ENCODE assay signal across 8 mouse cellular contexts in genomic region chrX:73922550-73922882, GRCm38 (mm10). TPM values are rescaled to one million over a fixed set of nuclear protein-coding genes. Genes with fewer than 3 reads are reported as not detected.
DNase-seq lines count a peak whose midpoint lies in the region; ATAC-seq and TF ChIP-seq lines count a peak whose summit lies in the region.

No protein-coding gene starts in this region.

- peak overlapping the region; percentile 53 for H3K4me3 ChIP-seq in lung, embryonic 14.5 days (ENCODE audit: low read depth, low read length)
- peak overlapping the region; percentile 67 for H3K4me3 ChIP-seq in forebrain, embryonic 10.5 days
- H3K4me3 ChIP-seq in liver, adult 2 months (ENCODE audit: insufficient read depth, low read depth, low read length), result peak overlapping the region; percentile 87; the same call in 1 of the 2 replicates
- peak overlapping the region; percentile 99 for H3K4me3 ChIP-seq in thymus, adult 2 months (ENCODE audit: control insufficient read depth, insufficient read depth, low read length)

- H3K27me3 ChIP-seq in lung, embryonic 14.5 days (ENCODE audit: insufficient read depth, low read length), result no peaks in the 10 kb centered on the region
- H3K27me3 ChIP-seq in forebrain, embryonic 10.5 days (ENCODE audit: poor library complexity, severe bottlenecking), result no peaks in the 10 kb centered on the region
- no peaks in the 10 kb centered on the region for H3K27me3 ChIP-seq in liver, adult 2 months (ENCODE audit: control insufficient read depth, insufficient read depth, low read length)
- no peaks in the 10 kb centered on the region for H3K27me3 ChIP-seq in thymus, adult 2 months (ENCODE audit: control insufficient read depth, insufficient read depth, low read length)

- no peak for ATAC-seq in lung, embryonic 14.5 days (ENCODE audit: insufficient read depth)

- H3K36me3 ChIP-seq in lung, embryonic 14.5 days (ENCODE audit: insufficient read depth), result peaks cover 20% of the 10 kb centered on the region; the same call in 1 of the 2 replicates
- peaks cover 27% of the 10 kb centered on the region for H3K36me3 ChIP-seq in forebrain, embryonic 10.5 days (replicated peaks)
- peaks cover 7% of the 10 kb centered on the region; the same call in 1 of the 2 replicates for H3K36me3 ChIP-seq in liver, adult 2 months (ENCODE audit: control insufficient read depth, insufficient read depth, low read length)
- peaks cover 15% of the 10 kb centered on the region for H3K36me3 ChIP-seq in thymus, adult 2 months (ENCODE audit: control insufficient read depth, insufficient read depth, low read length)

- H3K9ac ChIP-seq in lung, embryonic 14.5 days, result peak overlapping the region; percentile 47
- H3K9ac ChIP-seq in liver, adult 2 months (ENCODE audit: low read depth, low read length), result peak overlapping the region; percentile 63; the same call in 1 of the 2 replicates

- no peak for TF ChIP-seq POLR2A in liver, adult 2 months (IDR thresholded peaks at IDR 0.05; ENCODE audit: extremely low read depth, insufficient read depth, low read length)
- TF ChIP-seq POLR2A in thymus, adult 2 months (IDR thresholded peaks at IDR 0.05; ENCODE audit: control insufficient read depth, extremely low read depth, insufficient read depth, low read length, poor library complexity), result no peak

- peak overlapping the region; percentile 65 for H3K4me2 ChIP-seq in lung, embryonic 14.5 days

- H3K27ac ChIP-seq in lung, embryonic 14.5 days (ENCODE audit: low read depth), result peak overlapping the region; percentile 80; the same call in 1 of the 2 replicates
- peak overlapping the region; percentile 89 for H3K27ac ChIP-seq in forebrain, embryonic 10.5 days
- H3K27ac ChIP-seq in liver, adult 2 months (replicated peaks; ENCODE audit: insufficient read depth, low read depth, low read length), result no peak overlapping the region
- H3K27ac ChIP-seq in thymus, adult 2 months (ENCODE audit: control insufficient read depth, insufficient read depth, low read length), result peak overlapping the region; percentile 91

- WGBS in lung, embryonic 14.5 days, result 77% methylated on average over 8 of the region's 8 CpGs
- 77% methylated on average over 8 of the region's 8 CpGs for WGBS in forebrain, embryonic 10.5 days
- 70% methylated on average over 8 of the region's 8 CpGs for WGBS in liver, adult 2 months
- 34% methylated on average over 8 of the region's 8 CpGs for WGBS in thymus, adult 2 months

- H3K9me3 ChIP-seq in lung, embryonic 14.5 days (ENCODE audit: low read depth, low read length), result no peaks in the 10 kb centered on the region
- no peaks in the 10 kb centered on the region for H3K9me3 ChIP-seq in forebrain, embryonic 10.5 days

- no peak for TF ChIP-seq CTCF in lung, embryonic 14.5 days (IDR thresholded peaks at IDR 0.05; ENCODE audit: low read depth)
- no peak for TF ChIP-seq CTCF in liver, adult 2 months (IDR thresholded peaks at IDR 0.05; ENCODE audit: low read depth, low read length)
- no peak for TF ChIP-seq CTCF in thymus, adult 2 months (IDR thresholded peaks at IDR 0.05; ENCODE audit: borderline replicate concordance, control insufficient read depth, extremely low read depth, insufficient read depth, low read length, poor library complexity)

- DNase-seq in lung, embryonic 14.5 days, result no peak
- DNase-seq in lung, postnatal 36 days, result no peak
- no peak for DNase-seq in forebrain, embryonic 10.5 days (ENCODE audit: extremely low spot score, low spot score)
- no peak for DNase-seq in liver, adult 2 months (ENCODE audit: extremely low read depth, low read depth, low spot score)
- peak; percentile 36 for DNase-seq in thymus, adult 2 months
- no peak for DNase-seq in retina, postnatal 1 day
- no peak for DNase-seq in gastrocnemius, postnatal 10 days
- DNase-seq in layer of hippocampus, adult 9-10 months (ENCODE audit: low spot score), result no peak

- no peaks in the 10 kb centered on the region for H3K4me1 ChIP-seq in lung, embryonic 14.5 days (ENCODE audit: insufficient read depth)
- H3K4me1 ChIP-seq in forebrain, embryonic 10.5 days, result peaks cover 8% of the 10 kb centered on the region
- H3K4me1 ChIP-seq in liver, adult 2 months (ENCODE audit: control insufficient read depth, insufficient read depth, low read length), result peaks cover 4% of the 10 kb centered on the region; the same call in 1 of the 2 replicates
- no peaks in the 10 kb centered on the region for H3K4me1 ChIP-seq in thymus, adult 2 months (replicated peaks; ENCODE audit: control insufficient read depth, insufficient read depth, low read length)

- no peaks in the 10 kb centered on the region for H3K79me2 ChIP-seq in liver, adult 2 months (ENCODE audit: control insufficient read depth, insufficient read depth, low read length)

RNA-seq across cellular contexts. Expression of gene Naa10, which starts 0.8 kb away (rescaled TPM):
- polyA plus RNA-seq in lung, embryonic 14.5 days (2014; fragmentation: Nextera tagmentation; extraction: Ambion mirVana), result 137 and 146 TPM in 2 replicates
- polyA plus RNA-seq in forebrain, embryonic 10.5 days (2016; fragmentation: Nextera tagmentation; extraction: Ambion mirVana), result 171 and 175 TPM in 2 replicates
- 44.6 and 46.8 TPM in 2 replicates for total RNA-seq in liver, adult 2 months (2014; rRNA removed)
- polyA plus RNA-seq in liver, adult 2 months (2012; rRNA removed), result 51.7 and 55.9 TPM in 2 replicates
- 82.0 and 102 TPM in 2 replicates for polyA plus RNA-seq in thymus, adult 2 months (2012; rRNA removed)
- total RNA-seq in gastrocnemius, postnatal 10 days (2021), result 10 to 100 TPM; 68.7 to 73.5 TPM

RNA-seq across cellular contexts. Expression of gene Arhgap4, which starts 0.8 kb away (rescaled TPM):
- 2.6 TPM in 2 replicates for polyA plus RNA-seq in lung, embryonic 14.5 days (2014; fragmentation: Nextera tagmentation; extraction: Ambion mirVana)
- 2.0 and 3.2 TPM in 2 replicates for polyA plus RNA-seq in forebrain, embryonic 10.5 days (2016; fragmentation: Nextera tagmentation; extraction: Ambion mirVana)
- total RNA-seq in liver, adult 2 months (2014; rRNA removed), result 3.4 and 3.6 TPM in 2 replicates
- polyA plus RNA-seq in liver, adult 2 months (2012; rRNA removed), result 4.8 and 8.6 TPM in 2 replicates
- polyA plus RNA-seq in thymus, adult 2 months (2012; rRNA removed), result 574 and 583 TPM in 2 replicates
- total RNA-seq in gastrocnemius, postnatal 10 days (2021), result 1 to 10 TPM in 1 of 2 experiments, under 1 TPM in 1; 0.85 to 2.0 TPM

RNA-seq across cellular contexts. Expression of gene Renbp, which starts 8.1 kb away (rescaled TPM):
- polyA plus RNA-seq in lung, embryonic 14.5 days (2014; fragmentation: Nextera tagmentation; extraction: Ambion mirVana), result 28.9 and 33.6 TPM in 2 replicates
- polyA plus RNA-seq in forebrain, embryonic 10.5 days (2016; fragmentation: Nextera tagmentation; extraction: Ambion mirVana), result 17.3 and 18.7 TPM in 2 replicates
- 4.1 and 8.5 TPM in 2 replicates for total RNA-seq in liver, adult 2 months (2014; rRNA removed)
- 2.1 and 2.9 TPM in 2 replicates for polyA plus RNA-seq in liver, adult 2 months (2012; rRNA removed)
- 13.7 and 16.1 TPM in 2 replicates for polyA plus RNA-seq in thymus, adult 2 months (2012; rRNA removed)
- total RNA-seq in gastrocnemius, postnatal 10 days (2021), result 1 to 10 TPM; 4.6 to 5.3 TPM

RNA-seq across cellular contexts. Expression of gene L1cam, which starts 26.6 kb away (rescaled TPM):
- 1.5 and 2.8 TPM in 2 replicates for polyA plus RNA-seq in lung, embryonic 14.5 days (2014; fragmentation: Nextera tagmentation; extraction: Ambion mirVana)
- 3.0 and 5.0 TPM in 2 replicates for polyA plus RNA-seq in forebrain, embryonic 10.5 days (2016; fragmentation: Nextera tagmentation; extraction: Ambion mirVana)
- 0.09 and 0.47 TPM in 2 replicates for total RNA-seq in liver, adult 2 months (2014; rRNA removed)
- polyA plus RNA-seq in liver, adult 2 months (2012; rRNA removed), result 0.06 and 0.17 TPM in 2 replicates
- polyA plus RNA-seq in thymus, adult 2 months (2012; rRNA removed), result 7.1 and 7.5 TPM in 2 replicates
- total RNA-seq in gastrocnemius, postnatal 10 days (2021), result 1 to 10 TPM; 1.9 to 2.9 TPM

RNA-seq across cellular contexts. Expression of gene Avpr2, which starts 30.6 kb away (rescaled TPM):
- polyA plus RNA-seq in lung, embryonic 14.5 days (2014; fragmentation: Nextera tagmentation; extraction: Ambion mirVana), result not detected in 2 replicates
- 0.16 TPM in 1 of 2 replicates, not detected in the other for polyA plus RNA-seq in forebrain, embryonic 10.5 days (2016; fragmentation: Nextera tagmentation; extraction: Ambion mirVana)
- not detected in 2 replicates for total RNA-seq in liver, adult 2 months (2014; rRNA removed)
- polyA plus RNA-seq in liver, adult 2 months (2012; rRNA removed), result not detected in 2 replicates
- 0.06 and 0.26 TPM in 2 replicates for polyA plus RNA-seq in thymus, adult 2 months (2012; rRNA removed)
- total RNA-seq in gastrocnemius, postnatal 10 days (2021), result not detected

Comparison
In these comparisons a context has a peak if more than half of its experiments do, and no peak if none do; other contexts are left out.
1. RNA of gene Arhgap4, which starts 0.8 kb away (polyA plus RNA-seq): 574 to 583 TPM in thymus, adult 2 months; 4.8 to 8.6 TPM in liver, adult 2 months, 2.6 TPM in lung, embryonic 14.5 days and 2.0 to 3.2 TPM in forebrain, embryonic 10.5 days; every median in the first group is over 10 times any median in the second.
2. Peak in every context shown above with its lines, with median percentiles within 50 percentile points of each other: H3K4me3 ChIP-seq.